Mouse (Mus musculus): ENCODE results near the gene Satb2.

DNA sequence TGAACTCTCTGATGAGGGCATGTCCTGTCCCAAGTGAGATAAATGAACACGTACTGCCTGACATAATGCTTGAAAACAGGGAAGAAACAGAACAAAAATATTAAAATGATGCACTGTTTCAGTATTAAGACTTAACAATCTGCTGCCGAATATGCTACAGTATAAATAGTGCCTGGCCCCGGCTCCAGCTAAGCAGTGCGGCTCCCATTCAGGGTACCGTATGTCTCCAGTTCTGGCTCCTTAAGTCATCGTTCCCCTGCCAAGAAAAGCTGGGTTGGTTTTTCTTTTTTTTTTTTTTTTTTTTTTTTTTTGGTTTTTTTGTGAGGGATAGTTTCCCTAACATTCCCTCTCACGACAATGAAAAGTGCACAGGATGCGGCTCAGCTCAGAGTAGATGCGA is 78.3 kb downstream of the Satb2 start:
- TF ChIP-seq MAZ (IDR thresholded peaks at IDR 0.05; ENCODE audit: low read depth, low read length) (no peak), EP300 (IDR thresholded peaks at IDR 0.05; ENCODE audit: low read length) (no peak), ZC3H11A (IDR thresholded peaks at IDR 0.05; ENCODE audit: low read depth, low read length) (no peak), MYC (IDR thresholded peaks at IDR 0.05; ENCODE audit: low read depth, low read length) (no peak), CTCF (conservative IDR thresholded peaks at IDR 0.05 in 1 of 2, IDR thresholded peaks at IDR 0.05 in 1 of 2; ENCODE audit: low read depth in 2 of 2, low read length in 2 of 2) (no peak), PAX5 (IDR thresholded peaks at IDR 0.05; ENCODE audit: low read length) (no peak), USF1 (IDR thresholded peaks at IDR 0.05; ENCODE audit: low read depth, low read length) (no peak), POLR2A (IDR thresholded peaks at IDR 0.05; ENCODE audit: low read depth, low read length) (no peak), RCOR1 (conservative IDR thresholded peaks at IDR 0.05; ENCODE audit: low read depth, low read length) (no peak)

Measured in CH12.LX (cell line).